Mouse (Mus musculus): ENCODE data around the gene Tcte1. TPM values are rescaled to one million over a fixed set of nuclear protein-coding genes. Genes with fewer than 3 reads are reported as not detected.
A peak's percentile ranks its signal among the peaks of the same experiment; 100 is the strongest.

Gene Tcte1
- 0.20 and 0.47 TPM in 2 replicates for polyA plus RNA-seq (2015; fragmentation: Nextera tagmentation; extraction: Ambion mirVana)

GRCm38 (mm10) chr17:45523263-45523662 lies at the start of gene Tcte1:
Gene Tcte1, plus strand, starts transcription at chr17:45523434.
- peak; percentile 73 for ATAC-seq
- WGBS = 2% methylated on average over 21 of the region's 21 CpGs
- Histone ChIP-seq H3K27me3 (replicated peaks; ENCODE audit: control insufficient read depth, insufficient read depth, low read length) (peaks cover 14% of the 10 kb centered on the region; the same call in 1 of the 2 replicates), H3K4me2 (ENCODE audit: low read depth, low read length) (peak within 1 kb of the TSS; percentile 65), H3K4me3 (ENCODE audit: low read length) (peak within 1 kb of the TSS; percentile 35), H3K9me3 (ENCODE audit: control insufficient read depth, low read length) (no peaks in the 10 kb centered on the region), H3K4me1 (ENCODE audit: control insufficient read depth, insufficient read depth, low read length) (peaks cover 8% of the 10 kb centered on the region; the same call in 1 of the 2 replicates), H3K36me3 (ENCODE audit: control insufficient read depth, insufficient read depth, low read length) (peaks cover 3% of the 10 kb centered on the region; the same call in 1 of the 2 replicates), H3K27ac (ENCODE audit: low read length) (no peak within 1 kb of the TSS), H3K9ac (ENCODE audit: low read depth, low read length) (peak within 1 kb of the TSS; percentile 60)

- H3K27ac ChIP-seq (ENCODE audit: low read length) = no peak overlapping the region
- H3K4me3 ChIP-seq (ENCODE audit: low read length) = no peak overlapping the region
- H3K27me3 ChIP-seq (replicated peaks; ENCODE audit: control insufficient read depth, insufficient read depth, low read length) = peaks cover 11% of the 10 kb centered on the region
- H3K9me3 ChIP-seq (ENCODE audit: control insufficient read depth, low read length) = no peaks in the 10 kb centered on the region
- no peak overlapping the region for H3K4me2 ChIP-seq (ENCODE audit: low read depth, low read length)
- no peaks in the 10 kb centered on the region for H3K36me3 ChIP-seq (ENCODE audit: control insufficient read depth, insufficient read depth, low read length)
- ATAC-seq = no peak
- H3K9ac ChIP-seq (ENCODE audit: low read depth, low read length) = no peak overlapping the region
- H3K4me1 ChIP-seq (ENCODE audit: control insufficient read depth, insufficient read depth, low read length) = peaks cover 7% of the 10 kb centered on the region
- WGBS = 68% methylated on average over 6 of the region's 6 CpGs
Observed at GRCm38 (mm10) chr17:45473667-45474066, 49.6 kb upstream of the Tcte1 start.

GRCm38 (mm10) chr17:45474146-45474545 lies 49.1 kb upstream of the Tcte1 start:
- WGBS = 70% methylated on average over 8 of the region's 8 CpGs
- H3K4me2 ChIP-seq (ENCODE audit: low read depth, low read length) = no peak overlapping the region
- H3K4me1 ChIP-seq (ENCODE audit: control insufficient read depth, insufficient read depth, low read length) = peaks cover 7% of the 10 kb centered on the region
- H3K27ac ChIP-seq (ENCODE audit: low read length) = no peak overlapping the region
- no peaks in the 10 kb centered on the region for H3K9me3 ChIP-seq (ENCODE audit: control insufficient read depth, low read length)
- ATAC-seq = no peak
- H3K9ac ChIP-seq (ENCODE audit: low read depth, low read length) = no peak overlapping the region
- H3K36me3 ChIP-seq (ENCODE audit: control insufficient read depth, insufficient read depth, low read length) = no peaks in the 10 kb centered on the region
- H3K27me3 ChIP-seq (replicated peaks; ENCODE audit: control insufficient read depth, insufficient read depth, low read length) = peaks cover 11% of the 10 kb centered on the region
- peak overlapping the region; percentile 49 for H3K4me3 ChIP-seq (ENCODE audit: low read length)

GRCm38 (mm10) chr17:45474669-45475465 lies 48.4 kb upstream of the Tcte1 start, which contains the start of gene Spats1:
Gene Spats1, minus strand, starts transcription at chr17:45475415.
- 6% methylated on average over 30 of the region's 30 CpGs for WGBS
- no peaks in the 10 kb centered on the region for H3K36me3 ChIP-seq (ENCODE audit: control insufficient read depth, insufficient read depth, low read length)
- peak within 1 kb of the TSS; percentile 53; the same call in 1 of the 2 replicates for H3K9ac ChIP-seq (ENCODE audit: low read depth, low read length)
- H3K27ac ChIP-seq (ENCODE audit: low read length) = no peak within 1 kb of the TSS
- H3K4me1 ChIP-seq (ENCODE audit: control insufficient read depth, insufficient read depth, low read length) = peaks cover 7% of the 10 kb centered on the region
- no peaks in the 10 kb centered on the region for H3K9me3 ChIP-seq (ENCODE audit: control insufficient read depth, low read length)
- peak; percentile 66 for ATAC-seq
- H3K27me3 ChIP-seq (replicated peaks; ENCODE audit: control insufficient read depth, insufficient read depth, low read length) = peaks cover 11% of the 10 kb centered on the region
- H3K4me3 ChIP-seq (ENCODE audit: low read length) = peak within 1 kb of the TSS; percentile 49
- peak within 1 kb of the TSS; percentile 70 for H3K4me2 ChIP-seq (ENCODE audit: low read depth, low read length)

GRCm38 (mm10) chr17:45478234-45478825 lies 44.9 kb upstream of the Tcte1 start:
- Histone ChIP-seq H3K9ac (ENCODE audit: low read depth, low read length) (no peak overlapping the region), H3K4me1 (ENCODE audit: control insufficient read depth, insufficient read depth, low read length) (peaks cover 7% of the 10 kb centered on the region), H3K4me3 (ENCODE audit: low read length) (no peak overlapping the region), H3K36me3 (ENCODE audit: control insufficient read depth, insufficient read depth, low read length) (no peaks in the 10 kb centered on the region), H3K27ac (ENCODE audit: low read length) (no peak overlapping the region), H3K4me2 (ENCODE audit: low read depth, low read length) (no peak overlapping the region), H3K9me3 (ENCODE audit: control insufficient read depth, low read length) (no peaks in the 10 kb centered on the region), H3K27me3 (replicated peaks; ENCODE audit: control insufficient read depth, insufficient read depth, low read length) (peaks cover 11% of the 10 kb centered on the region)
- 0 out of 2 replicates have a peak, but pooled peaks have one; percentile 42 for ATAC-seq
- 13% methylated on average over 12 of the region's 12 CpGs for WGBS

- no peak overlapping the region for H3K9ac ChIP-seq (ENCODE audit: low read depth, low read length)
- no peaks in the 10 kb centered on the region for H3K9me3 ChIP-seq (ENCODE audit: control insufficient read depth, low read length)
- WGBS = 22% methylated on average over 2 of the region's 2 CpGs
- H3K4me3 ChIP-seq (ENCODE audit: low read length) = no peak overlapping the region
- no peaks in the 10 kb centered on the region for H3K4me1 ChIP-seq (ENCODE audit: control insufficient read depth, insufficient read depth, low read length)
- no peak overlapping the region for H3K27ac ChIP-seq (ENCODE audit: low read length)
- ATAC-seq = no peak
- no peaks in the 10 kb centered on the region; the same call in none of the 2 replicates for H3K27me3 ChIP-seq (replicated peaks; ENCODE audit: control insufficient read depth, insufficient read depth, low read length)
- H3K4me2 ChIP-seq (ENCODE audit: low read depth, low read length) = no peak overlapping the region
- no peaks in the 10 kb centered on the region for H3K36me3 ChIP-seq (ENCODE audit: control insufficient read depth, insufficient read depth, low read length)
Observed at GRCm38 (mm10) chr17:45480429-45480828, 42.8 kb upstream of the Tcte1 start.

- no peaks in the 10 kb centered on the region; the same call in 1 of the 2 replicates for H3K27me3 ChIP-seq (replicated peaks; ENCODE audit: control insufficient read depth, insufficient read depth, low read length)
- WGBS = 82% methylated on average over 7 of the region's 7 CpGs
- no peak overlapping the region for H3K4me2 ChIP-seq (ENCODE audit: low read depth, low read length)
- H3K4me1 ChIP-seq (ENCODE audit: control insufficient read depth, insufficient read depth, low read length) = no peaks in the 10 kb centered on the region
- no peaks in the 10 kb centered on the region for H3K9me3 ChIP-seq (ENCODE audit: control insufficient read depth, low read length)
- no peak overlapping the region for H3K27ac ChIP-seq (ENCODE audit: low read length)
- no peaks in the 10 kb centered on the region for H3K36me3 ChIP-seq (ENCODE audit: control insufficient read depth, insufficient read depth, low read length)
- H3K4me3 ChIP-seq (ENCODE audit: low read length) = no peak overlapping the region
- H3K9ac ChIP-seq (ENCODE audit: low read depth, low read length) = no peak overlapping the region
- ATAC-seq = no peak
Observed at GRCm38 (mm10) chr17:45485581-45485980, 37.7 kb upstream of the Tcte1 start.

- Histone ChIP-seq H3K27ac (ENCODE audit: low read length) (no peak overlapping the region), H3K4me3 (ENCODE audit: low read length) (no peak overlapping the region), H3K4me2 (ENCODE audit: low read depth, low read length) (no peak overlapping the region), H3K36me3 (ENCODE audit: control insufficient read depth, insufficient read depth, low read length) (no peaks in the 10 kb centered on the region), H3K27me3 (replicated peaks; ENCODE audit: control insufficient read depth, insufficient read depth, low read length) (no peaks in the 10 kb centered on the region; the same call in 1 of the 2 replicates), H3K9ac (ENCODE audit: low read depth, low read length) (no peak overlapping the region), H3K9me3 (ENCODE audit: control insufficient read depth, low read length) (no peaks in the 10 kb centered on the region), H3K4me1 (ENCODE audit: control insufficient read depth, insufficient read depth, low read length) (no peaks in the 10 kb centered on the region)
- 12% methylated on average over 5 of the region's 5 CpGs for WGBS
- no peak for ATAC-seq
Observed at GRCm38 (mm10) chr17:45487216-45487615, 36.0 kb upstream of the Tcte1 start.

All from intestine, embryonic 16.5 days (tissue).